Mouse (Mus musculus) liver, embryonic 14.5 days (tissue): ENCODE data around the gene Slc45a2.

Source experiments
- CTCF ChIP-seq: IDR thresholded peaks from 2 replicates; pipeline ENCODE4 v1.5.1; 2016; ENCODE audit warnings: antibody characterized with exemption, low read depth, control low read depth
- EP300 ChIP-seq: IDR thresholded peaks from 2 replicates; pipeline ENCODE4 v1.6.1; 2016; ENCODE audit warnings: antibody characterized with exemption, low read depth

DNA sequence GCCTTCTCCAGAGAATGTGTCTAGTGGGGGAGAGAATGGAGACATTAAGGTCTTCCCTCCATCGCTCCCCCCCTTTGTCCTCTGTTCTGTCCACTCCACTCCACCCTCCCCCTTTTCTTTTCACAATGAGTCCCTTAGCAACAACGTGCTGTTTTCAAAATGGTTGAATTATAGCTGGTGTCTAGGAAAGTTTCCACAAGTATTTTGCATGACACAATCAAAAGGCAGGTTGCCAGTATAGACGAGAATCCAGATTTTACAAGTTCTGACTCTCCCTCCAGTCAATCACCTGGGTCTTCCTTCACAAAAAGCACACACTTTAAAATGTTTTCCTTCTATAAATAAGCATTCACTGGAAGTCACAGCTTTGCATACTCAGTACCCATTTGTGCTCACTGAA is 43.8 kb upstream of the Slc45a2 start:
- no peak for TF ChIP-seq EP300
- TF ChIP-seq CTCF: no peak
